Mouse (Mus musculus) midbrain, embryonic 16.5 days (tissue): ENCODE data around the gene Asap2. TPM values are rescaled to one million over a fixed set of nuclear protein-coding genes. Genes with fewer than 3 reads are reported as not detected.

Experiments
- ATAC-seq: fragments of 200-750 bp; cut with Nextera tagmentation; 2 replicates; pipeline ENCODE4 v1.8.0; 2017; ENCODE audit warnings: moderate TSS enrichment
- H3K27ac ChIP-seq: fragments of 300-500 bp; sonication (generic); 2 replicates; pipeline ENCODE4 v1.5.1; 2014; ENCODE audit warnings: mild to moderate bottlenecking, low read length, mixed read lengths
- H3K27me3 ChIP-seq: fragments of 300-500 bp; sonication (generic); 2 replicates; pipeline ENCODE4 v1.6.1; 2014; ENCODE audit warnings: low read depth, low read length, mixed read lengths; ENCODE audit not compliant: control insufficient read depth, insufficient read depth
- H3K36me3 ChIP-seq: fragments of 300-500 bp; sonication (generic); 2 replicates; pipeline ENCODE4 v1.6.1; 2014; ENCODE audit warnings: mild to moderate bottlenecking, low read length, moderate library complexity, mixed read lengths; ENCODE audit not compliant: control insufficient read depth, insufficient read depth
- H3K4me1 ChIP-seq: fragments of 300-500 bp; sonication (generic); 2 replicates; pipeline ENCODE4 v1.6.1; 2014; ENCODE audit warnings: mild to moderate bottlenecking, low read length, mixed read lengths; ENCODE audit not compliant: control insufficient read depth, insufficient read depth
- H3K4me2 ChIP-seq: fragments of 300-500 bp; sonication (generic); 2 replicates; pipeline ENCODE4 v1.6.1; 2014; ENCODE audit warnings: mild to moderate bottlenecking, low read length, mixed read lengths
- H3K4me3 ChIP-seq: fragments of 300-500 bp; sonication (generic); 2 replicates; pipeline ENCODE4 v1.5.1; 2014; ENCODE audit warnings: low read depth, mild to moderate bottlenecking, low read length, moderate library complexity, mixed read lengths
- H3K9ac ChIP-seq: fragments of 300-500 bp; sonication (generic); 2 replicates; pipeline ENCODE4 v1.6.1; 2014; ENCODE audit warnings: low read depth, low read length, mixed read lengths
- H3K9me3 ChIP-seq: fragments of 300-500 bp; sonication (generic); replicated peaks from 2 replicates; pipeline ENCODE4 v1.6.1; 2014; ENCODE audit warnings: mild to moderate bottlenecking, low read length, mixed read lengths; ENCODE audit not compliant: control insufficient read depth, poor library complexity, severe bottlenecking
- WGBS: fragments of 180-500 bp; shearing (Covaris S2); extraction: QIAGEN DNeasy Blood & Tissue Kit; methylation state at CpG from one replicate; pipeline ENCODE4 v1.1.7; 2014; 5-methylcytosine and 5-hydroxymethylcytosine counted together
- polyA plus RNA-seq: library from polyadenylated mRNA; unstranded; fragments of >200 nt; fragmentation: Nextera tagmentation; extraction: Ambion mirVana; gene quantifications from 2 replicates; pipeline ENCODE4 v1.2.1, GENCODE M21; 2015

Gene Asap2
- polyA plus RNA-seq, 1 experiment from 2014 or later: 10.2 TPM

DNA sequence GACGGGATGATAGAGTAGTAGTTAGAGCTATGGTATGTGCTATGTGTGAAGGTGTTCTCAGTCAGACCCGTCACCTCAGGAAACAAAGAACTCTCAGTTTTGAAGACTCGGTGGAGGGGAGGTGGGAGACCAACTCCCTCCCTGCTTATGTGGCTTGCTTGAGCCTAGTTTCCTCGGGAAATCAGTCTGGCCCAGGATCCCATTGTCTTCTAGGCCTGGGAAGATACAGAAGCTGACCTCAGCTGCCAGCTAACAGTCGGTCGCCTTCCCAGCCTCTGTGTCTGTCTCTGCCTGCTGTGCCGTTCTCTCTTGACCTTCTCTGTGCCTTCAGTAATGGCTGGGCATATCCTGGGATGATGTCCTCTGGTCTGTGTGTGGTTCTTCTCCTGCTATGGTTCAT, 169.0 kb downstream of the Asap2 start:
- peak; percentile 4; the same call in 1 of the 2 replicates for ATAC-seq
- Histone ChIP-seq H3K36me3 (no peaks in the 10 kb centered on the region), H3K27me3 (no peaks in the 10 kb centered on the region), H3K27ac (no peak overlapping the region), H3K9me3 (no peaks in the 10 kb centered on the region), H3K4me1 (peaks cover 14% of the 10 kb centered on the region), H3K4me2 (no peak overlapping the region), H3K4me3 (no peak overlapping the region), H3K9ac (no peak overlapping the region)
- WGBS: 57% methylated on average over 7 of the region's 7 CpGs

DNA sequence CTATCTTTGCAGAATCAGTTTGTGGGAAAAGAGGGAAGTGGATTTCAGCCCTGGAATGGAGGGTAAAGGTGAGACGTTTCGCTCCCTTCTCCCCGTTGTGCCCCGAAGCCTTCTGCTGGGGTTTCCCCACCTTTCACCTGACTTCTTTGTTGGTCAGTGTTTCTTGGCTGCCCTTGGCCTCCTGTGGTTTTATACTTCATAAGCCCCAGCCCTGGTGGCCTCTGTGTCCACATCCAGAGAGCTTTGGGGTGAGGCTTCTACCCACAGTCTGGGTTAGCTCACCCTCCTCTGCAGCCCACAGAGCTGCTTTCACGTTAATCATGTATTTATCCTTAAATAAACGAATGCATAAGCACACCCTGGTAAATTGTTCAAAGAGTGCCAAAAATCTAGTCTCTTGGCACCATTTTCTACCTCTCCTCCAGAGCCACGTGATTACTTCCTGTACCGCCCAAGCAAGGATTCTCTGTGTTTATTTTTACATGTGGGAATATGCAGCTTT, 170.1 kb downstream of the Asap2 start:
- Histone ChIP-seq H3K4me3 (no peak overlapping the region), H3K27ac (no peak overlapping the region), H3K4me2 (no peak overlapping the region), H3K4me1 (peaks cover 14% of the 10 kb centered on the region), H3K9ac (no peak overlapping the region), H3K27me3 (no peaks in the 10 kb centered on the region), H3K9me3 (no peaks in the 10 kb centered on the region), H3K36me3 (no peaks in the 10 kb centered on the region)
- no peak for ATAC-seq
- 75% methylated on average over 8 of the region's 8 CpGs for WGBS

- no peak overlapping the region for H3K9ac ChIP-seq
- H3K4me2 ChIP-seq: no peak overlapping the region
- no peak overlapping the region for H3K27ac ChIP-seq
- peaks cover 17% of the 10 kb centered on the region for H3K4me1 ChIP-seq
- H3K27me3 ChIP-seq: no peaks in the 10 kb centered on the region
- no peak for ATAC-seq
- 93% methylated on average over 4 of the region's 4 CpGs for WGBS
- H3K4me3 ChIP-seq: no peak overlapping the region
- H3K9me3 ChIP-seq: no peaks in the 10 kb centered on the region
- H3K36me3 ChIP-seq: no peaks in the 10 kb centered on the region
Observed at GRCm38 (mm10) chr12:21161841-21162240, 171.6 kb downstream of the Asap2 start.

DNA sequence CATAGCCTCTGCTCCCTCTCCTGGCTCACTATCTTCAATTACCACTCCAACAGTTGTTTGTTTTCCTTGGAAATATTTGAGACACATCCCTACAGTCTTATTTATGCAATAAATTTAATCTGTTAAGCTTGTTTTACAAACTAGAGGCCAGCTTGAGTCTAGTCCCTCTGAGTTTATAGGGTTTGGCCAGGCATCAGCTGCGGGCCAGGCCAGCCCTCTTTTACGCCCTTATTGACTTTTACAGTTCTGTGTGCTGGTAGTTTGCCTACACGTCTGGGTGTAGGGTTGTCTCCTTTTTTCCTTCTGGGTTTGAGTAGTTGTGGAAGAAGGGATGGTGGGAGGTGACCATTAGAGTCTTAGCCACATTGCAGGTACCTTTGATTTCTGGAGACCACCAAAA, 173.4 kb downstream of the Asap2 start:
- 78% methylated on average over 3 of the region's 3 CpGs for WGBS
- Histone ChIP-seq H3K27me3 (no peaks in the 10 kb centered on the region), H3K36me3 (no peaks in the 10 kb centered on the region), H3K27ac (no peak overlapping the region), H3K4me3 (no peak overlapping the region), H3K9ac (no peak overlapping the region), H3K9me3 (no peaks in the 10 kb centered on the region), H3K4me2 (no peak overlapping the region), H3K4me1 (peaks cover 14% of the 10 kb centered on the region)
- ATAC-seq: no peak

DNA sequence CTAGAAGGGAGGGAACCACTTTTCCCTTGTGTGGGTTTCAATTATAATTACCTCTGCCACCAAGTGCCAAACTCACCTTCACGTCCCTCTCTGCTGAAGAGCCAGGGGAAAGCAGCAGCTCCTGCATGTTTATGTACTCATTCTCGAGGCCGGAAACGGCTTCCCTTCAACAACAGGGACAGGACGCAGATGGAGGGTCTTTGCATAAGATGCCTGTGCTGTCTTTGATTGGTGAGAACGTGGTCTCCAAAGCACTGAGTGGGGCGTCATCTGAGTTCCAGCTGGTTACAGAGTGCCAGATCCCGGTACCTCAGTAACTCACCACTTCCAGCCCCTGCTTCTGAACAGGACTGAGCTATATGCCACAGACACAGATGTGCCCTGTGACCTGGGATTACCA, 174.0 kb downstream of the Asap2 start:
- H3K4me2 ChIP-seq: no peak overlapping the region
- no peak overlapping the region for H3K27ac ChIP-seq
- H3K4me3 ChIP-seq: no peak overlapping the region
- H3K4me1 ChIP-seq: peaks cover 14% of the 10 kb centered on the region
- ATAC-seq: no peak
- no peaks in the 10 kb centered on the region for H3K27me3 ChIP-seq
- WGBS: 81% methylated on average over 8 of the region's 8 CpGs
- no peaks in the 10 kb centered on the region for H3K9me3 ChIP-seq
- H3K36me3 ChIP-seq: no peaks in the 10 kb centered on the region
- no peak overlapping the region for H3K9ac ChIP-seq

- no peak overlapping the region for H3K27ac ChIP-seq
- ATAC-seq: no peak
- H3K27me3 ChIP-seq: no peaks in the 10 kb centered on the region
- H3K4me1 ChIP-seq: peaks cover 8% of the 10 kb centered on the region
- H3K4me3 ChIP-seq: no peak overlapping the region
- 94% methylated on average over 3 of the region's 3 CpGs for WGBS
- H3K36me3 ChIP-seq: no peaks in the 10 kb centered on the region; the same call in 1 of the 2 replicates
- no peaks in the 10 kb centered on the region for H3K9me3 ChIP-seq
- H3K9ac ChIP-seq: no peak overlapping the region
- H3K4me2 ChIP-seq: no peak overlapping the region
Observed at GRCm38 (mm10) chr12:21165157-21165556, 174.9 kb downstream of the Asap2 start.

GRCm38 (mm10) chr12:21165891-21166342, 175.7 kb downstream of the Asap2 start:
- Histone ChIP-seq H3K4me3 (no peak overlapping the region), H3K27ac (no peak overlapping the region), H3K4me2 (no peak overlapping the region), H3K27me3 (no peaks in the 10 kb centered on the region), H3K4me1 (peaks cover 2% of the 10 kb centered on the region; the same call in 1 of the 2 replicates), H3K36me3 (no peaks in the 10 kb centered on the region; the same call in 1 of the 2 replicates), H3K9me3 (no peaks in the 10 kb centered on the region), H3K9ac (no peak overlapping the region)
- WGBS: 74% methylated on average over 7 of the region's 7 CpGs
- no peak for ATAC-seq

DNA sequence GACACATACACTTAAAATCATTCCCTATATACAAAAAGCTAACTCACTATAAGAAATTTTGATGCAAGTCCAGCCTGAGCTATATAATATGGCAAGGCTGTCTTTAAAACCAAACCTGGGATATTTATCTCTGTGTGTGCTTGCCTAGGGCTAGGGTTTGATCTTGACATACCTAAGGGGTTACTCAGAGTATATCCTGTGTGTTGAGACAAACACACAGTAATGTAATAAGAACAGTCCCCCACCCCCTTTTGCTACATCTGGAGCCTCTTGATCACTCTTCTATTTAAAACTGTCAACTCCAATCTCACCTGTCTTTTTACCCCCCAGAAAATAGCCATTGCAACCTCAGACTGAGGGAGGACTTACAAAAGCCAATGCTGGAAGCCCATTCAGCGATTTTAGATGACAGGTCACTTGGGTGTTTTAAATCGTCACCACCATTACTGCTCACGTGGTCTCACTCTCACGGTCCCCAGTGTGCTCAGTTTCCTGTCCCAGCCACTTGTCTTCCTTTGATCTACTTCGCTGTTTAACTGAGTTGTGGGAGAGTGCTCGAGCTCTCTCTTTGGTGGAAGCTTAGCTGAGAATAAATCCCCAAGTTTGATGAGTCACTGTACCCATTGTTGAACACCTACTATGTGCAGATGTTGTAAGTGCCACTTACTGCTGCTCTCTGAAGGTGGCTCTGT, 176.8 kb downstream of the Asap2 start:
- Histone ChIP-seq H3K4me2 (no peak overlapping the region), H3K27ac (no peak overlapping the region), H3K4me3 (no peak overlapping the region), H3K27me3 (no peaks in the 10 kb centered on the region), H3K9me3 (no peaks in the 10 kb centered on the region), H3K9ac (no peak overlapping the region), H3K4me1 (peaks cover 2% of the 10 kb centered on the region; the same call in 1 of the 2 replicates), H3K36me3 (no peaks in the 10 kb centered on the region; the same call in 1 of the 2 replicates)
- no peak for ATAC-seq
- 48% methylated on average over 6 of the region's 6 CpGs for WGBS

GRCm38 (mm10) chr12:21167741-21168140, 177.5 kb downstream of the Asap2 start:
- WGBS: 86% methylated on average over 4 of the region's 4 CpGs
- Histone ChIP-seq H3K4me3 (no peak overlapping the region), H3K36me3 (no peaks in the 10 kb centered on the region; the same call in 1 of the 2 replicates), H3K27ac (peak overlapping the region; percentile 14; the same call in 1 of the 2 replicates), H3K4me2 (no peak overlapping the region), H3K9ac (no peak overlapping the region), H3K4me1 (peaks cover 2% of the 10 kb centered on the region; the same call in 1 of the 2 replicates), H3K9me3 (no peaks in the 10 kb centered on the region), H3K27me3 (no peaks in the 10 kb centered on the region)
- ATAC-seq: no peak
